ENCODE assay signal across 1 mouse cellular context in the genomic region with DNA sequence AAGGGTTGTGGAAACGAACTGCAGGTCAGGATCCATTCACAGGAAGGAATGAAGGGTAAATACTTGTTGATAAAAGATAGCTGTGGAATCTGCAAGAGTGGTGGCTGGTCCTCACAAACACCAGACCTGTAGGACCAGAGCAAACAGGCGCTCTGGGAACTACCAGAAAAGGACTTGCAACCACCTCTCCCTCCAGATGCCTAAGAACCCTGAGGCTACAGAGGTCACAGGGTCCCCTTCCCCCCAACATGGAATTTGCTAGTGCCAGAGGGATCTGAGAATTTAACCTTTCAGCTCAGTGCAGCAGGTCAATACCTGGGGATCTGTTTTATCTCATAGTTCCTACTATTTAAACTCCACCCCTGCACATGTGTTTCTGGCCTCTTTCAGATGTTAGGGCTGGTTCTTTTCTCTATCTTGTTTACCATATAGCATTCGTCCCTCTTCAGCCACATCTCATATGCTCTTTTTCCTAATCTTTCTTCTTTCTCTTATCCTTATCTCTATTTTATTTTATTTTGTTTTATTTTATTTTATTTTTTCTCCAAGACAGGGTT.
A peak's percentile ranks its signal among the peaks of the same experiment; 100 is the strongest.
TF ChIP-seq lines count a peak whose summit lies in the region.

No protein-coding gene starts in this region.

TF ChIP-seq in MEL, 35 proteins besides CTCF, POLR2A, EP300 and RAD21:
- no peak for TF ChIP-seq CHD1 (IDR thresholded peaks at IDR 0.05; ENCODE audit: low read depth, low read length)
- 0 out of 2 replicates have a peak, but pooled peaks have one; percentile 36 for TF ChIP-seq BHLHE40 (IDR thresholded peaks at IDR 0.05; ENCODE audit: borderline replicate concordance, low read depth, low read length)
